ENCODE assay signal across 8 mouse cellular contexts in the genomic region with DNA sequence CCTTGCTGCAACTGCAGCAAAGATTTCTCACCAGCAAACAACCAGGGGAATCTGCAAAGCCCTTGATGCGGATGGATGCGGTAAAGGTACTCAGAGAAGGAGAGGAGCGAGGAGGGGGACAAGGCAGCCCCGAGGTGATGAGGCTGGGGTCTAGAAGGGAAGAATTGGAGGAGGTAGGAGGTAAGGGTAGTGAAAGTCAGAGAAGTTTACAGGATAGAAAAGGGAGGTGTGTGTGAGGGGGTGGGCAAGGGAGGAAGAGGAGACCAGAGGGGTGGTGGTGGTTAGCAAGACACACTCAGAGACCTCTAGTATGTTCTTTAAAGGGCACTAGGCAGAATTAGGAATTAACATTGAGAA. TPM values are rescaled to one million over a fixed set of nuclear protein-coding genes. Genes with fewer than 3 reads are reported as not detected.
DNase-seq lines count a peak whose midpoint lies in the region; ATAC-seq and TF ChIP-seq lines count a peak whose summit lies in the region.

No protein-coding gene starts in this region.

- WGBS in limb, embryonic 15.5 days, result 4% methylated on average over 4 of the region's 4 CpGs
- 0% methylated on average over 4 of the region's 4 CpGs for WGBS in stomach, postnatal 0 days

- H3K4me2 ChIP-seq in limb, embryonic 15.5 days, result peak overlapping the region; percentile 95
- peak overlapping the region; percentile 75 for H3K4me2 ChIP-seq in stomach, postnatal 0 days (replicated peaks; ENCODE audit: low read depth)

- H3K9ac ChIP-seq in limb, embryonic 15.5 days, result peak overlapping the region; percentile 23; the same call in 1 of the 2 replicates
- H3K9ac ChIP-seq in stomach, postnatal 0 days (ENCODE audit: low read length), result peak overlapping the region; percentile 56; the same call in 1 of the 2 replicates

- no peak for DNase-seq in frontal cortex, postnatal 36 days (ENCODE audit: low spot score in 2 of 2)
- DNase-seq in stomach, postnatal 0 days (ENCODE audit: low spot score), result no peak
- no peak for DNase-seq in right cerebral cortex, postnatal 36 days (ENCODE audit: low spot score in 2 of 2)

- no peak overlapping the region for H3K27ac ChIP-seq in limb, embryonic 15.5 days
- no peak overlapping the region for H3K27ac ChIP-seq in stomach, postnatal 0 days (replicated peaks)

- peak overlapping the region; percentile 79 for H3K4me3 ChIP-seq in megakaryocyte, embryonic 14.5 days (replicated peaks)
- peak overlapping the region; percentile 54 for H3K4me3 ChIP-seq in limb, embryonic 15.5 days
- peak overlapping the region; percentile 52 for H3K4me3 ChIP-seq in stomach, postnatal 0 days (ENCODE audit: low read depth, low read length)

- H3K4me1 ChIP-seq in megakaryocyte, embryonic 14.5 days, result peaks cover 6% of the 10 kb centered on the region; the same call in 1 of the 2 replicates
- H3K4me1 ChIP-seq in limb, embryonic 15.5 days, result peaks cover 4% of the 10 kb centered on the region; the same call in 1 of the 2 replicates
- H3K4me1 ChIP-seq in stomach, postnatal 0 days (replicated peaks; ENCODE audit: control insufficient read depth, insufficient read depth), result no peaks in the 10 kb centered on the region

- no peaks in the 10 kb centered on the region for H3K36me3 ChIP-seq in megakaryocyte, embryonic 14.5 days (replicated peaks; ENCODE audit: low read length)
- no peaks in the 10 kb centered on the region for H3K36me3 ChIP-seq in limb, embryonic 15.5 days
- no peaks in the 10 kb centered on the region for H3K36me3 ChIP-seq in stomach, postnatal 0 days (ENCODE audit: control insufficient read depth, insufficient read depth, low read length)

- H3K9me3 ChIP-seq in megakaryocyte, embryonic 14.5 days, result no peaks in the 10 kb centered on the region
- no peaks in the 10 kb centered on the region for H3K9me3 ChIP-seq in limb, embryonic 15.5 days
- no peaks in the 10 kb centered on the region for H3K9me3 ChIP-seq in stomach, postnatal 0 days (ENCODE audit: control insufficient read depth, low read length)

- ATAC-seq in frontal cortex, adult (ENCODE audit: low TSS enrichment), result 0 out of 2 replicates have a peak, but pooled peaks have one; percentile 6
- no peak for ATAC-seq in megakaryocyte, adult 5-6 weeks (ENCODE audit: poor library complexity, severe bottlenecking)
- ATAC-seq in limb, embryonic 15.5 days (ENCODE audit: insufficient number of reproducible peaks, low FRiP score, low TSS enrichment, low read depth), result no peak
- ATAC-seq in stomach, postnatal 0 days (ENCODE audit: low FRiP score, low TSS enrichment), result no peak
- no peak for ATAC-seq in CD4-positive, CD25-positive, alpha-beta regulatory T cell, adult 4 months

- no peak for TF ChIP-seq EP300 in stomach, postnatal 0 days (optimal IDR thresholded peaks at IDR 0.05)

- H3K27me3 ChIP-seq in megakaryocyte, embryonic 14.5 days (replicated peaks), result peaks cover 8% of the 10 kb centered on the region
- H3K27me3 ChIP-seq in limb, embryonic 15.5 days, result no peaks in the 10 kb centered on the region
- H3K27me3 ChIP-seq in stomach, postnatal 0 days (ENCODE audit: control insufficient read depth, insufficient read depth, low read length), result no peaks in the 10 kb centered on the region

- TF ChIP-seq CTCF in stomach, postnatal 0 days (IDR thresholded peaks at IDR 0.05; ENCODE audit: low read depth), result no peak

RNA-seq across cellular contexts. Expression of a gene that starts 0.2 kb away (rescaled TPM):
- polyA plus RNA-seq in megakaryocyte, embryonic 14.5 days (2012; ENCODE audit: insufficient read depth, low replicate concordance), result 0.11 TPM in 1 of 2 replicates, not detected in the other
- not detected in 2 replicates for total RNA-seq in megakaryocyte, adult 5-6 weeks (2015)
- not detected in 2 replicates for total RNA-seq in megakaryocyte, adult 5-6 weeks (2017)
- polyA plus RNA-seq in limb, embryonic 15.5 days (2015; fragmentation: Nextera tagmentation; extraction: Ambion mirVana), result 1.1 and 1.2 TPM in 2 replicates
- 1.2 and 1.3 TPM in 2 replicates for polyA plus RNA-seq in stomach, postnatal 0 days (2015; fragmentation: Nextera tagmentation; extraction: Ambion mirVana)
- not detected for polyA plus RNA-seq in CD4-positive, CD25-positive, alpha-beta regulatory T cell, adult 4 months (2017; shearing (Covaris generic))
